Mouse (Mus musculus) cerebellum, adult 2 months (tissue): Measurements from ENCODE around the gene Gm32742. TPM values are rescaled to one million over a fixed set of nuclear protein-coding genes. Genes with fewer than 3 reads are reported as not detected.

Source experiments
- DNase-seq, 2 experiments: peaks; one replicate each; pipeline ENCODE4 v3.0.0; 2021
- H3K27ac ChIP-seq: fragments of 200-500 bp; 2 replicates; pipeline ENCODE4 v1.5.1; 2012; ENCODE audit warnings: low read length, control low read depth, inconsistent platforms; ENCODE audit not compliant: insufficient read depth
- H3K27me3 ChIP-seq: fragments of 200-500 bp; 2 replicates; pipeline ENCODE4 v1.6.1; 2012; ENCODE audit warnings: inconsistent platforms, mild to moderate bottlenecking, low read length, moderate library complexity; ENCODE audit not compliant: control insufficient read depth, insufficient read depth
- H3K4me1 ChIP-seq: fragments of 200-500 bp; 2 replicates; pipeline ENCODE4 v1.6.1; 2011; ENCODE audit warnings: low read length; ENCODE audit not compliant: control insufficient read depth, insufficient read depth
- H3K4me3 ChIP-seq: fragments of 200-500 bp; replicated peaks from 2 replicates; pipeline ENCODE3; 2011; ENCODE audit warnings: mild to moderate bottlenecking, low read depth, low read length, control low read depth; ENCODE audit not compliant: insufficient read depth
- CTCF ChIP-seq: fragments of 200-500 bp; IDR thresholded peaks from 2 replicates; pipeline ENCODE4 v1.5.1; 2011; ENCODE audit warnings: low read depth, mild to moderate bottlenecking, control low read depth, low read length, moderate library complexity, borderline replicate concordance; ENCODE audit not compliant: insufficient read depth
- POLR2A ChIP-seq: fragments of 200-500 bp; IDR thresholded peaks from 2 replicates; pipeline ENCODE4 v1.6.1; 2011; ENCODE audit warnings: low read length, control low read depth, borderline replicate concordance; ENCODE audit not compliant: insufficient read depth
- WGBS: fragments of 180-500 bp; shearing (Covaris S2); methylation state at CpG from one replicate; pipeline ENCODE4 v1.1.7; 2018; 5-methylcytosine and 5-hydroxymethylcytosine counted together
- polyA plus RNA-seq: library from polyadenylated mRNA; depleted of rRNA; stranded (reverse); fragments of >200 nt; gene quantifications from 2 replicates; pipeline ENCODE4 v1.2.3, GENCODE M21; 2012

Gene Gm32742
- polyA plus RNA-seq, 1 experiment = 0.02 TPM

GRCm38 (mm10) chr9:51136985-51137384 lies 28.3 kb downstream of the Gm32742 start:
- peak; percentile 63; the same call in 1 of the 2 replicates for TF ChIP-seq CTCF
- TF ChIP-seq POLR2A = no peak
- Histone ChIP-seq H3K4me3 (no peak overlapping the region), H3K4me1 (no peaks in the 10 kb centered on the region), H3K27ac (no peak overlapping the region), H3K27me3 (no peaks in the 10 kb centered on the region)
- WGBS = 66% methylated on average over 3 of the region's 3 CpGs
- DNase-seq = no peak

GRCm38 (mm10) chr9:51114767-51115166 lies 50.5 kb downstream of the Gm32742 start:
- no peaks in the 10 kb centered on the region for H3K4me1 ChIP-seq
- WGBS = 78% methylated on average over 4 of the region's 4 CpGs
- no peaks in the 10 kb centered on the region for H3K27me3 ChIP-seq
- H3K27ac ChIP-seq = no peak overlapping the region
- no peak for DNase-seq
- H3K4me3 ChIP-seq = no peak overlapping the region
- TF ChIP-seq POLR2A (no peak), CTCF (no peak)

GRCm38 (mm10) chr9:51105751-51106150 lies 59.6 kb downstream of the Gm32742 start:
- H3K27me3 ChIP-seq = no peaks in the 10 kb centered on the region; the same call in 1 of the 2 replicates
- no peak overlapping the region for H3K4me3 ChIP-seq
- WGBS = 93% methylated on average over 2 of the region's 2 CpGs
- H3K27ac ChIP-seq = no peak overlapping the region
- no peak for TF ChIP-seq CTCF
- TF ChIP-seq POLR2A = no peak
- no peak for DNase-seq
- H3K4me1 ChIP-seq = no peaks in the 10 kb centered on the region

GRCm38 (mm10) chr9:51103808-51104514 lies 61.4 kb downstream of the Gm32742 start:
- peak; percentile 27 to 30 for DNase-seq
- no peak overlapping the region for H3K27ac ChIP-seq
- WGBS = 16% methylated on average over 29 of the region's 30 CpGs
- no peak for TF ChIP-seq POLR2A
- TF ChIP-seq CTCF = no peak
- no peaks in the 10 kb centered on the region; the same call in 1 of the 2 replicates for H3K27me3 ChIP-seq
- H3K4me1 ChIP-seq = no peaks in the 10 kb centered on the region
- H3K4me3 ChIP-seq = peak overlapping the region; percentile 47

GRCm38 (mm10) chr9:51102963-51103807 lies 62.1 kb downstream of the Gm32742 start:
- TF ChIP-seq CTCF (no peak), POLR2A (no peak)
- 4% methylated on average over 44 of the region's 44 CpGs for WGBS
- no peak overlapping the region for H3K27ac ChIP-seq

GRCm38 (mm10) chr9:51101756-51102425 lies 63.4 kb downstream of the Gm32742 start, which contains the start of gene 4833427G06Rik:
Gene 4833427G06Rik, minus strand, starts transcription at chr9:51102078.
- Histone ChIP-seq H3K4me1 (no peaks in the 10 kb centered on the region), H3K27ac (no peak within 1 kb of the TSS), H3K27me3 (no peaks in the 10 kb centered on the region; the same call in 1 of the 2 replicates), H3K4me3 (no peak within 1 kb of the TSS)
- 30% methylated on average over 27 of the region's 27 CpGs for WGBS
- TF ChIP-seq POLR2A (no peak), CTCF (no peak)
- DNase-seq = peak; percentile 45 to 47

More at GRCm38 (mm10) chr9:51102963-51103807, 62.1 kb downstream of the Gm32742 start:
- peak overlapping the region; percentile 47 for H3K4me3 ChIP-seq
- H3K4me1 ChIP-seq = no peaks in the 10 kb centered on the region
- H3K27me3 ChIP-seq = no peaks in the 10 kb centered on the region; the same call in 1 of the 2 replicates
- peak; percentile 51 to 53 for DNase-seq

- Histone ChIP-seq H3K4me3 (no peak overlapping the region), H3K27ac (no peak overlapping the region), H3K4me1 (no peaks in the 10 kb centered on the region), H3K27me3 (no peaks in the 10 kb centered on the region)
- 58% methylated on average over 2 of the region's 2 CpGs for WGBS
- DNase-seq = no peak
- TF ChIP-seq CTCF = no peak
- TF ChIP-seq POLR2A = no peak
These were observed 69.0 kb downstream of the Gm32742 start for GRCm38 (mm10) chr9:51096306-51096705.
